Mouse (Mus musculus) adipocyte (in vitro differentiated cells): ENCODE measurements at regions not wholly inside any gene's neighbourhood (a gene's known extent, or its start where the extent isn't known, plus 50 kb on each side); places are given as distances from the start of the nearest gene placed in this dataset.
A peak's percentile ranks its signal among the peaks of the same experiment; 100 is the strongest.

Experiments
- DNase-seq: peaks from one replicate; pipeline ENCODE4 v3.0.0-alpha.2; 2016; ENCODE audit warnings: low spot score

DNA sequence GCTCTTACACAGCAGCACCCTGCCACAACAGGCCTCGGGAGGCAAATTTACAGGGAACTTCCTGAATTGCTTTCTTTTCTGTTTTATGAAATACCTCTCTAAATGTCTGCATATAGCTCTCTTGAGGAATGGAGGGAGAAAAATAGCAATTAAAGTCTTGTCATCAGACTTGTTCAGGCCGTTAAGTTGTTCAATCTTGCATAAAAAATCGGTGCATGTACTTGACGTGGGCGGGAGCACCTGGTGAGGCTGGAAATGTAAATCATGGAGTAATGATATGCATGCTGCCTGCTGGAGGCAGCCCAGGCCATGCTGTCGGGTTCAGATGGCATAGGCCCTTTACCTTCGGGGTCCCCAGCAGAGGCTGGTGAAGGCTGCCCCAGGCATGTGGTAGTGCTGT is 153.6 kb upstream of the A530016L24Rik start:
- DNase-seq, result no peak

GRCm38 (mm10) chr12:112336691-112337295 is 152.5 kb upstream of the A530016L24Rik start:
- no peak for DNase-seq

- DNase-seq, result no peak
These were observed 151.8 kb upstream of the A530016L24Rik start for GRCm38 (mm10) chr12:112337443-112337842.

- no peak for DNase-seq
These were observed 150.3 kb upstream of the A530016L24Rik start for GRCm38 (mm10) chr12:112338976-112339375.

- DNase-seq, result peak; percentile 90
These were observed 149.6 kb upstream of the A530016L24Rik start for GRCm38 (mm10) chr12:112339481-112340179.

DNA sequence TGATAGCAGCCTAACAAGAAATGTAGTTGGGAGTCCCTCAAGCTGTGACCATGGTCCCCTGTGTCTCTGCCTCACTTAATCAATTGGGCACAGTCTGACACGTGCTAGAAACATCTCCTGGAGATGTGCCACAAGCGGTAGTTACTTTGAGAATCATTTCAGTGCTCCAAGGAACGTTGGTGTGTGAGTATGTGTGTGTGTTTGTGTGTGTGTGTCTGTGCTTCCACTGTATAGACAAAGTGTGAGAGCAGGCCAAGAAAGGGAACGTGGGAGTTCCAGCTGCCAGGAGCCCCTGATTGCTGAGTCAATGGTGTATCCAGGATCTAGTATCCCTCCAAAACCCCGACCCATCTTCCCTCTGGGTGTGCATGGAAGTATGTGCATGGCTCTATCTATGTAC is 149.0 kb upstream of the A530016L24Rik start:
- DNase-seq, result no peak

- peak; percentile 9 for DNase-seq
These were observed 147.3 kb upstream of the A530016L24Rik start for GRCm38 (mm10) chr12:112341726-112342469.

DNA sequence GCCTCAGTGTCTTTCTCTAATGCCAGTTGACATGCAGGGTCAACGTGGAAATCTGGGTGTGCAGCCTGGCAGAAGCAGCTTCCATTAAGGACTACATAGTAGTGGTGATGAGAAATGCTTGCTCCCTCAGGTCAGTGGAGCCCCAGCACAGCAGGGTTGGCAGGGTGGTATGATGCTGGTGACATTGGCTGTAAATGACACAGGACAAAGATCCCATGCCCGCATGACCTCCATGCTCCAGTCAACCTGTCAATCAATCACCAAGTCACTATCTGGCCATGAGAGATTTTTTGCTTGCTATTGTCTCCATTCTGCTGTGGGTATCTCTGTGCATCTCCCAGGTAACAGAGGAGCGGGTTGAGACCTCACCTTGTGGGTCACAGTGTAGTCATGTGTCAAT is 146.2 kb upstream of the A530016L24Rik start:
- no peak for DNase-seq

DNA sequence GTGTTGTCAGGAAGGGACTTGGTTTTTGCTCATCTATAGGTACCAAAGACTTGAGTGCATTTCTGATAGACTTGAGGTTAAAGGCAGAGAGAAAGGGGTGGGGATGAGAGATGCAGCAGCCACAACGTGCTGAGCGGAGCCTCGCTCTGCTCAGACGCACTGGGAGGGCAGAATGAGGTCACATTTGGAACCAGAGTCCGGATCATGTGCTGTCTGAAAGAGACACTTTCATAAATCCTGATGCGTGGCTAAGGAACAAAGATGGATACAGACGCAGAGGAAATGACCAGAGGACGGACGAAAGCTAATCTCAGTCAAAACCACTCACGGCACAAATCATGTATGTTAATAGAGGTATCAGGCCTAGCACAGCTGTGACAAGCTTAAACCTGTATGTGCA is 145.0 kb upstream of the A530016L24Rik start:
- DNase-seq, result no peak

DNA sequence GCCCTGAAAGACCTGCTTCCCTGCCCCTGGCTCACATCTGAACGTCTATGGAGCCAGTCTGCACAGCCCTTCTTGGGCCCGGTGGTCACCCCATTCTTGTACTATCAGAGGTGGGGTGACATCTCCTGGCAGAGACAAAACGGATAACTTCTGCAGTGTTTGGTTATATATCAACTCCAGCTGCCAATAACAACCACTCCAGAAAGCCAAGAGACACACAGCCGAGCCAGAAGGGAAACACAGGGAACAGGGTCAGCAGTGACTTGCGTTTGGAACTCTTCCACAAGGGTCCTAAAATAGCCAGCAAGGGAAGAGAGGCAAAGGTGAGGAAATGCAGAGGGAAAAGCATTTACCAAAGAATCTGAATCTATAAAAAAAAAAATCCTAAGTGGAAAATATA is 143.5 kb upstream of the A530016L24Rik start:
- DNase-seq, result peak; percentile 29

DNA sequence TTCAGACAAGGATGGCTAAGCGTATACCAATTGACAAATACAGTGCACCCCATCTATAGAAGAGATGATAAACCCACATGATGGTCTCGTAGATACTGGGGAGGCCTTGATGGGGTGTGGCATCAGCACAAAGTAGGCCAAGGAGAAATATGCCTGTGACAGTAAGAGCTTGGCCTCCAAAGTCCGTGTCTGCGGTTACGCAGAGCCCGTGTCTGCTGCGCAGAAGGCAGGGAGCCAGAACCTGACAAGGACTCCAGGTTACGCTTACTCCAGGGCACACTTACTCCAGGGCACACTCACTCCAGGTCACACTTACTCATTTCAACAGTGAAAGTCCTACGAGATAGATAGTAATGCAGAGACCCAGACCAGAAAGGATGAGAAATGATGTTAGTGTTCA is 141.1 kb upstream of the A530016L24Rik start:
- DNase-seq, result no peak

GRCm38 (mm10) chr12:112349676-112350318 is 139.5 kb upstream of the A530016L24Rik start:
- peak; percentile 4 for DNase-seq

- no peak for DNase-seq
These were observed 138.5 kb upstream of the A530016L24Rik start for GRCm38 (mm10) chr12:112350733-112351132.

GRCm38 (mm10) chr12:112363349-112363748 is 125.9 kb upstream of the A530016L24Rik start:
- DNase-seq, result no peak

DNA sequence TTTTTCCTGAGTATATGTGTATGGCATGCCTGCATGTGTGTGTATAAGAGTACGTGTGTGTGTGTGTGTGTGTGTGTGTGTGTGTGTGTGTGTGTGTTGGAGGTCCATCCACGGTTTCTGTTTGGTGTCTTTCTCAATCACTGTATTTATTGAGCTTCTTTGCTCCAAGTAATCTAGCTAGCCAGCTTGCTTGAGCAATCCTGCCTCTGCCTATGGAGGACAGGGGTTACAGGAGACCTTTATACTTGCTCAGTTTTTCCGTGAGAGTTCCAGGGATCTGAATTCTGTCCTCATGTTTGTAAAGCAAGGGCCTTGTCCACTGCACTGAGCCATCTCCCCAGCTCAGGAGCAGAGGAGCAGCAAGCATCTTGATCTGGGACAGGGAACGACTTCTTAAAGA is 122.0 kb upstream of the A530016L24Rik start:
- peak; percentile 88 for DNase-seq

- DNase-seq, result peak; percentile 15
These were observed 121.1 kb upstream of the A530016L24Rik start for GRCm38 (mm10) chr12:112368112-112368511.

GRCm38 (mm10) chr12:112369581-112370371 is 119.5 kb upstream of the A530016L24Rik start:
- DNase-seq, result peak; percentile 33

- DNase-seq, result no peak
These were observed 116.8 kb upstream of the A530016L24Rik start for GRCm38 (mm10) chr12:112372234-112373050.

DNA sequence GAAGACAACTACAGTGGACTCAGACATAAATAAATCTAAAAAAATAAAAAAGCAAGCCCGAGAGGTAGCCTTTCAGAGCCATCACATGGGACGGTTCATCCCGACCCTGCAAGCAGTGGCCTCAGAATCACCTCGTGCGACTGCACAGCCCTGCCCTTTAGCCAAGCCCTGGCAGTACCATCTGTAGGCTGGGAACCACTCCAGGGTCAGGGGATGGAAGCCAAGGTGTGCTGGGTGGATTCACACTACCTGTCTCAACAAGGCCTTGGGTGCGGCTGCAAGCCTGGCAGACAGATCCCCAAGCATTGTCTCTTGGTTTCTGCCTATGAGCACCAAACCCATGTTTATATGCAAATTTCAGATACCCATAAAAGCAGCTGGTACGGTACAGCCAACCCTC is 115.3 kb upstream of the A530016L24Rik start:
- DNase-seq, result no peak

DNA sequence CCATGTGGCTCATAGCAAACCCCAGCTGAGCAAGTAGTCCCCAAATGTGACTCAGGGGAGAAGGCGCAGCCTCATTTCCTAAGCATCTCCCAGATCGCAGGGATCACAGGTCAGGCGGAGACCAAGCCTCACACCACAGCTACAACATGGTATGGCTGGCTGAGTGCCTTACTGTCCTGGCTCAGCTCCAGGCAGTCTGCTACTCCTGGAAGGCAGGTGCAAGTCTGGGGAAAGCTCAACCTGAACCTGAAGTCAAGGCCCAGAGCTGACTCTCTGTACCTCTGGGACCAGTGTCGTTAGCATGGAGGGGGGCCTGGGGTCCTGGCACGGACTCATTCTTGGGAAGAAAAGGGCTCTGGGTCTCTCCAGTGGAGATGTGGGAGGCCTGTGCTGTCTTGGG is 113.0 kb upstream of the A530016L24Rik start:
- DNase-seq, result no peak

DNA sequence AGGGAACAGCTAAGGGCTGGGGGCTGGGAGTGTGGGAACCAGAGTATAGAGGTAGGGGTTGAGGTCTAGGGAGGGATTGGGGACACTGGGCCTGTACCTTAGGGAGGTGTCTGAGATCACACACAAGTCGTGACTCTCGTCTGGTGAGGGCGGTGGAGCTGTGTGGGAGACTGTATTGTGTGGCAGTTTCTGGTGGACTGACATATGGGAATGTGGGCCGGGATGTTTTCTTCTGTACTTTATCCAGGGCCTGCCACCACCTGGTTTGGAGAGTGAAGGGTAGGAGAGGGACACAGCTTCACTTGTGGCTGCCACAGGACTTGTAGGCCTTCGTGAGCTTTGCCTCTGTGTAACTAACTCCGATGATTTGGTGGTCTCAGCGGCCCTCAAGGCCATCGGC is 112.5 kb upstream of the A530016L24Rik start:
- no peak for DNase-seq
